Mouse (Mus musculus) C3H10T1/2 (cell line): Measurements from ENCODE around the gene Il17rd. TPM values are rescaled to one million over a fixed set of nuclear protein-coding genes. Genes with fewer than 3 reads are reported as not detected.

Experiments
- polyA plus RNA-seq, 2 experiments: library from polyadenylated mRNA; unstranded; fragments of >200 nt; fragmentation: generic; extraction: Trizol; gene quantifications; one replicate each; pipeline ENCODE4 v1.2.1; 2012; ENCODE audit warnings: missing spikeins in 2 of 2

Gene Il17rd
- polyA plus RNA-seq: 1 to 10 TPM in 1 of 2 experiments, under 1 TPM in 1; 0.08 to 8.6 TPM

DNA sequence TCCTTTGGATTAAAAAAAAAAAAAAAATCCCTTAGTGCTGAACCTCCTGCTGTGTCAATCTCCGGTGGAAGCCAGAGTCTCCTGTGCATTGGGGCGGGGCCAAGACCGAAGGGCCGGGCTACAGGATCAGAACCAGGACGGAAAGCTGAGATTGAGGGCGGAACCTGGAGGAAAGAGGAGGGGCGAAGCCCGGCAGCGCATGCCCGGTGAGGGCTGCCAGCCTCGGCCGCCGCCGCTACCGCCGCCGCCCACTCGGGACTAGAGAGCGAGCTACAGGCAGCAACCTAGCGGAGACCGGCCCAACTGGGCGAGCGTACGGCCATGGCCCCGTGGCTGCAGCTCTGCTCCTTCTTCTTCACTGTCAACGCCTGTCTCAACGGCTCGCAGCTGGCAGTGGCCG, at the start of gene Il17rd:
Gene Il17rd, plus strand, starts transcription at position 159 of the 400 bp plus-strand sequence.

DNA sequence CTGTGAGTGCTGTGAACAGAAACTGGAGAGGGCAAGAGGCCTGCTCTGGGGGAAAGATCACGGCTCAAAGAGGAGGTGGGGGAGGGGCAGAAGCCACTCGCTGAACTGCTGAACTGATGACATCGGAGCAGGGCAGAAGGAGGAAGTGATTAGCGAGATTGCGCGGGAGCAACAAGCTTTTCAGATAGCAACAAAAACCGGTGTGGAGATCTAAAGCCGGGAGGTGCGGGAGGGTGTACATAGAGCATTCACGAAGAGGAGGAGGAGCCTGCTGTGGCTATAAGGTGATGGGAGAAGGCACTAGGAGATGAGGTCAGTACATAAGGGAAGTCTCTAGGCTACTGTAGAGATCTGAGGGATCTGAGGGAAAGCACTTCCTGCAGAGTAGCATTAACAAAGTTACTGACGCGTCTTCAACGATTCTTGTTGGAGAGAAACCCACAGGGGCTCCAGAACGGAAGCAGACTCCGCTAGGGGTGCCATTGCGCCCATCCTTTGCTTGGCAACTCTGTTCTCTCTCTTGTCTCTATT, 44.5 kb upstream of the Il17rd start, which contains the start of gene Hesx1:
Gene Hesx1, plus strand, starts transcription at position 206 of the 531 bp plus-strand sequence.

DNA sequence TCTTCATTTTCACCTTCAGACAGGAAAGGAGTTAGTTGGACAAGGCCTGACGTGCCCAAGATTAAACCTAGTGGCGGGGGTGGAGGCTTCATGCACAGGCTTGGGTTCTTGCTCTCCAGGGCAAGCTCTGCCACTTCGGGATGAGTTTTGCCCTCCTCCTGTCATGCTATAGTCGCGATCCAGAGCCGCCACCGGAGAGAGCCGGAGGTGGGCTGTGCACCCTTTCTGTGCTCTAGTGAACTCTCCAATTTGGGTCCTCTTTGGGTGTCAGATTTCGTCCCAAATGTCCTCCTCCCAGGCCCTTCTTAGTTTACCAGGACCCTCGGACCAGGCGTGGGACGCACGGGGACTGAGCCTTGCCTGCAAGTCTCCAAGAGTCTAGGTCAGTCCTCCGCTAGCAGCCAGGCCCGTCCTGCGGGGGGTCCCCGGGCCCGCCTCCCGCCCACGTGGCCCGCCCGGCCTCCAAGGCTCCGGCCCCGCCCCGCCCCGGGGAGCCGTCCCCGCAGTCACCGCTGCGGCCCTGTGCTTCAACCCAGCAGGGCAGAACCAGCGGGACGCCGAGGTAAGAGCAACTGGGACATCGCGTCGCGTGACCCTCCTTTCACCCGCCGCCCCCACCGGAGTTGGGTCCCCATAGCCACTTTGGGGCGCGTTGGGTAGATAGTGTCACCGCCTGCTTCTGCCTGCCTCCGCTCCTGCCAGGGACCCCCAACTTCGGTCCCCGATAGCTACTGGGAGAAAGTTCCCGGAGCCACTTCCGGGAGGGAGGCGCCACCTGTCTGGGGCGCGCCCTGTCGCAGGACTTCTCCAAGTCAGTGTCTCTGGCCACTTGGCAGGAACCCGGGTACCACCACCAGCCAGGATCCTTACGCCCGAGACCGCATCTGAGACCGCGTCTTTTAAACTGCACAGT, 75.9 kb downstream of the Il17rd start, which contains the start of gene Arhgef3:
Gene Arhgef3, plus strand, starts transcription at position 538 of the 913 bp plus-strand sequence.

Other genes starting within 250 kb of the Il17rd start
- gene Asb14, start 144.4 kb upstream of the Il17rd start, polyA plus RNA-seq: under 1 TPM in 1 of 2 experiments, not detected in 1; 0.07 TPM
- 1 to 10 TPM in 1 of 2 experiments, under 1 TPM in 1; 0.16 to 1.7 TPM for gene Appl1, start 67.7 kb upstream of the Il17rd start, polyA plus RNA-seq
- gene Hesx1, start 44.5 kb upstream of the Il17rd start, polyA plus RNA-seq: not detected
- gene Arhgef3, start 76.0 kb downstream of the Il17rd start, polyA plus RNA-seq: 1 to 10 TPM in 1 of 2 experiments, under 1 TPM in 1; 0.26 to 1.8 TPM